Mouse (Mus musculus): ENCODE data around the gene Thbd.
A peak's percentile ranks its signal among the peaks of the same experiment; 100 is the strongest.

The Thbd gene

DNA sequence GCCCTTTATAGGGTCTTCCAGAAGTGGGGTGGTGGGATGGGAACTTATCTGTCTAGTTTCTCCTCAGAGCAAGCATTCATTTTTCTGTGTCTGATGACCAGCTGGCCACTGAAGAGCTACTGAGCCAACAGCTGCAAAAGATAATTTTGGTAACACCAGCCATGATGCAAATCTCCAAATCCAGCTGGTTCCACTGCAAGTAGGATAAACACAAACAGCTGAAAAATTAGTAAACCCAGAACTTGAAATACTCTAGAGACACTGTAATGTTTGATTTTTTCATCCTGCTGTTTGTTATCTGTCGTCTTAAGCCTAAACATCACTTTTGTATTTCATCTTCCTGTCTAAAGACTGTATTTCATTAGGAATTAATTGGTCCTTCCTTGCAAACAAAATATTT, 13.7 kb upstream of the Thbd start:
- no peak for DNase-seq (ENCODE audit: low spot score)

DNA sequence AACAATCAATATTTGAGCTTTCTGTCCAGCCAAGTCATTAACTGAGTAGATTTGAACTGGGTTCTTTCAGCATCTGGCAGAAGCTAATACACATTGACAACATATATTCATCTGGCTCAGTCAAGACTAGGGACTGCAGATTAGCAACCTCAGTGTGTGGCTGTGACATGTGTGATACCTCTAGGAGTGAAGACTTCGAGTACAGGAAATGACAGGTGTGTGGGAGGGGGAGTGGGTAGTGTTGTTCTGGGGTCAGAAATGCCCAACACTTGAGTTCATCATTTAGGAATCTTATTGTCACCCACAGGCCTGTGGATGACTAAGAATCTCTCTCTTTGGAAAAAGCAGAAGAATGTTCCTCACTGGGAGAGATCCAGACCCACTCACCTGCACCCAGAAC, 13.1 kb upstream of the Thbd start:
- DNase-seq (ENCODE audit: low spot score): no peak

DNA sequence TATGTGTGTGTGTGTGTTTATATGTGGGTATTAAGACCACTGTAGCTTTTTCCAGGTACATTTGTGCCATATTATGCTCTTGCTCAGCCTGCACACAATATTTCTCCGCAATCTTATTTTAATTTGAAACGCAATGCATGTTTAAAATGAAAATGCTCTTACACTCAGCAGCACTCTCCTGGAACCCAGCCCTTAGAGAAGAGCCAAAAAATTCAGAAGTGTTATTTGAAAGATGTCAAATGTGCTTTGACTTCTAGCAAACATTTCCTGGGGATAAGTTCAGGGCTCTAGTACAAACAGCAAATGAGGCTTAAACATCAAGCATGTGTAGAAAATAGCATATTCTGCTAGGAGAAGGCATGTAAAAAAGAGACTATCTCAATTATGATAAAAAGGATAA, 11.8 kb upstream of the Thbd start:
- no peak for DNase-seq (ENCODE audit: low spot score)

DNA sequence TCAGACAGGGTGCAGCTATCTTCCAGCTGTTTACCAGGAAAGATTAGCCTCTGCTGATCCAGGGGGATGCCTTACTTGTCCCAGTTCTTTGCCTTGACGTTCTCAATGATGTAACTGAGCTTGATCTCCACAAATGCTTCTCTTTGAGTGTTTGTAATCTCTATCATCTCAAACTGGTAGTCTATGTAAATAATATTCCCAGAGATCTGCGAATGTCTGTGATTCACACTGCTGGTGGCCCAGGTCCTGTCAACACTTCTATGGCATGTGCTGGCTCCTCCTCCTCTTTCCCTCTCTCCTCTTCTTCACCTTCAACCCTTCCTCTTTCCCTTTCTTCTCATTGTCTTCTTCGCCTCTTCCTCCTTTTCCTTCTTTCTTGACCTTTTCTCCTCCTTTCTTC, 11.2 kb upstream of the Thbd start:
- DNase-seq (ENCODE audit: low spot score): no peak

GRCm38 (mm10) chr2:148409821-148410220, 1.8 kb upstream of the Thbd start:
- no peak for DNase-seq (ENCODE audit: low spot score)

GRCm38 (mm10) chr2:148409141-148409540, 1.2 kb upstream of the Thbd start:
- peak; percentile 78 for DNase-seq (ENCODE audit: low spot score)

DNA sequence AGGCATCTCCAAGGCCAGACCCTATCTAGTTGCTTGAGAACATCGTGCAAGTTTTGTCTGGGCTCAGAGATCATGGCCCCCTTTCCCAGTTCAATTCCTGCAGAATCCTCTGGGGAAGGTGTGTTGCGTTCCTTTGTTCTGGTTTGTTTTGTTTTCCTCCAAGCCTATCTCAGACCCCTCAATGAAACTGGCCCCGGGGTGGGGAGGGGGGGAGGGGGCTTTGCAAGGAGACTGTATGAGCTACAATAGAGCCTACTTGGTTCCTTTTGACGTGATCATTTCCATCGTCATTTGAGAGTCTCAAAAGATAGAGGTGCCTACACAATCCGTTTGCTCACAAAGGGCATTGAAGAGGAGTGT, 753 bp upstream of the Thbd start:
- no peak for DNase-seq (ENCODE audit: low spot score)

- DNase-seq (ENCODE audit: low spot score): peak; percentile 44
Observed at GRCm38 (mm10) chr2:148406971-148407869, 768 bp downstream of the Thbd start.

DNA sequence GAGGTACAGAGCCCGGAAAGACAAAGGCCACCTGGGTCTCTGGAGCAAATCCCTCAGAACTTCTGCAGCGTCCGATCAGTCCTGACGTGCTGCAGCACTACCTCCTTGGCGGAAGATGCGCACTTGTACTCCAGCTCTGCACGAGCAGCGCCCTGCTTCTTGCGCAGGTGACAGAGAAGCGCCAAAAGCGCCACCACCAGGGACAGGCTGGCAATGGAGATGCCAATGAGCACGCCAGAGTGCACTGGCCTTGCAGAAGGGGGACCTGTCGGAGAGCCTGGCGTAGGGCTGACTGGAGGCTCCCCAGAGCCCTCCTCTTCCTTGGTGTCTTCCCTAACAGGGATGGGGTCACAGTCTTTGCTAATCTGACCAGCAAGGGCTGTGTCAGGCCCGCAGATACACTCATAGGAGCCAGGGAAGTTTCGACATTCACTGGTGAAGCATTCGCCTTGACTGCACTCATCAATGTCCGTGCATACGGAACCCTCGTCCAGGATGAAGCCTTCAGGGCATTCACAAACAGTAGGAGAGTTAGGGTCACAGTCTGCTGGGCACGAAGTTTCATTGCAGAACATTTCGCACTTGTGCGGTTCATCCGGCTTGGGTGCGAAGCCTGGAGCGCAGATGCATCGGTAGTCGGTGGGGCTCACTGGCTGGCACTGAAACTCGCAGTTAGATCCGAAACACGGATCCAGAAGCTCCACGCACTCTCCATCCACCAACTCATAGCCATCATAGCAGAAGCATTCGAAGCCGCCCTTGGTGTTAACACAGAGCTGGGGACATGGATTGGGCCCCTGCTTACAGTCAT, 1.6 kb downstream of the Thbd start:
- no peak for DNase-seq (ENCODE audit: low spot score)

GRCm38 (mm10) chr2:148404906-148405305, 3.1 kb downstream of the Thbd start:
- DNase-seq (ENCODE audit: low spot score): no peak

DNA sequence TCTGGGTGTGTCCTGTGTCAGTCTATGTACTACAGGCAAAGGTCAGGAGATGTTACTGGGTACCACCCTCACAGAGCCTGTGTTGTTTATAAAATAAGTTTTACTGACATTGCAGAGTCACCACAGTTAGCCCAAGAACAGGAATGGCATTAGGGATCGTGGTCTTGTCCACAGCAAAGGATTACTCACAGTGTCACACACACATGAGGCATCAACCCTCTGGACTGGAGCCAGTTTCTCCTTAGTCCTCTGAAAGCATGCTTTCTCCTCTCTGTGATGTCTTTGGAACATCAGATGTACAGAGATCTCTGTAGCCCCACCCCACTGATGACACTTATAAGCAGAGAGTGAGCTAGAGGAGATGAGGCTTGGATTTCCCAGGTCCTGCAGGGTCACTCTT, 5.8 kb downstream of the Thbd start:
- no peak for DNase-seq (ENCODE audit: low spot score)

- DNase-seq (ENCODE audit: low spot score): no peak
Observed at GRCm38 (mm10) chr2:148398901-148399685, 8.9 kb downstream of the Thbd start.

- DNase-seq (ENCODE audit: low spot score): no peak
Observed at GRCm38 (mm10) chr2:148397784-148398100, 10.2 kb downstream of the Thbd start.

GRCm38 (mm10) chr2:148397015-148397783, 10.8 kb downstream of the Thbd start:
- no peak for DNase-seq (ENCODE audit: low spot score)

- DNase-seq (ENCODE audit: low spot score): no peak
Observed at GRCm38 (mm10) chr2:148396209-148396608, 11.8 kb downstream of the Thbd start.

DNA sequence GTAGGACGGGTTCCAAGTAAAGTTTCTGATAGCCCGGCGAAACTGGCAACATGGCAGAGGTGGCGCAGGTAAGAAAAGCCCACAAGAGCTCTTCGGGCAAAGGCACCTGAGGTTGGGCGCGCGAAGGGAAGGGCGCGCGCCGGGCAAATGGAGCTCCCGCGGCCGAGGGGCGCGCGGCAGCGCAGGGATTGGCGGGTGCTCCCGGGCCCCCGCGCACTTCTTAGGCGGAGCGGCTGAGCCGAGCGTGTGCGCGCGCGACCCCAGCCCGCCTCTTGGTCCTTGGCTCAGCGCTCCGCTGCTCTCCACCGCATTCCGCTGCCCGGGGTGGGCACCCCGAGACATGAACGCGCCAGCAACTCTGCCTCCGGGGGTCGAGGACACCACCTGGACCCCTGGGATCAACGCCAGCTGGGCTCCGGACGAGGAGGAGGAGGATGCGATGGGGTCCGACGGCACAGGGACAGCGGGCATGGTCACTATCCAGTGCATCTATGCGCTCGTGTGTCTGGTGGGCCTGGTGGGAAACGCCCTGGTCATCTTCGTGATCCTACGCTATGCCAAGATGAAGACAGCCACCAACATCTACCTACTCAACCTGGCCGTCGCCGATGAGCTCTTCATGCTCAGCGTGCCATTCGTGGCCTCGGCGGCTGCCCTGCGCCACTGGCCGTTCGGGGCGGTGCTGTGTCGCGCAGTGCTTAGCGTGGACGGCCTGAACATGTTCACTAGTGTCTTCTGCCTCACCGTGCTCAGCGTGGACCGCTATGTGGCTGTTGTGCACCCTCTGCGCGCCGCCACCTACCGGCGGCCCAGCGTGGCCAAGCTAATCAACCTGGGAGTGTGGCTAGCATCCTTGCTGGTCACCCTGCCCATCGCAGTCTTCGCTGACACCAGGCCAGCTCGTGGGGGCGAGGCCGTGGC, 12.6 kb downstream of the Thbd start, which contains the start of gene Sstr4:
Sstr4 (plus strand) TSS at position 214 of the 921 bp plus-strand sequence.
- DNase-seq (ENCODE audit: low spot score): peak; percentile 26

GRCm38 (mm10) chr2:148393846-148394245, 14.1 kb downstream of the Thbd start:
- DNase-seq (ENCODE audit: low spot score): no peak

- DNase-seq (ENCODE audit: low spot score): no peak
Observed at GRCm38 (mm10) chr2:148393149-148393548, 14.8 kb downstream of the Thbd start.

DNA sequence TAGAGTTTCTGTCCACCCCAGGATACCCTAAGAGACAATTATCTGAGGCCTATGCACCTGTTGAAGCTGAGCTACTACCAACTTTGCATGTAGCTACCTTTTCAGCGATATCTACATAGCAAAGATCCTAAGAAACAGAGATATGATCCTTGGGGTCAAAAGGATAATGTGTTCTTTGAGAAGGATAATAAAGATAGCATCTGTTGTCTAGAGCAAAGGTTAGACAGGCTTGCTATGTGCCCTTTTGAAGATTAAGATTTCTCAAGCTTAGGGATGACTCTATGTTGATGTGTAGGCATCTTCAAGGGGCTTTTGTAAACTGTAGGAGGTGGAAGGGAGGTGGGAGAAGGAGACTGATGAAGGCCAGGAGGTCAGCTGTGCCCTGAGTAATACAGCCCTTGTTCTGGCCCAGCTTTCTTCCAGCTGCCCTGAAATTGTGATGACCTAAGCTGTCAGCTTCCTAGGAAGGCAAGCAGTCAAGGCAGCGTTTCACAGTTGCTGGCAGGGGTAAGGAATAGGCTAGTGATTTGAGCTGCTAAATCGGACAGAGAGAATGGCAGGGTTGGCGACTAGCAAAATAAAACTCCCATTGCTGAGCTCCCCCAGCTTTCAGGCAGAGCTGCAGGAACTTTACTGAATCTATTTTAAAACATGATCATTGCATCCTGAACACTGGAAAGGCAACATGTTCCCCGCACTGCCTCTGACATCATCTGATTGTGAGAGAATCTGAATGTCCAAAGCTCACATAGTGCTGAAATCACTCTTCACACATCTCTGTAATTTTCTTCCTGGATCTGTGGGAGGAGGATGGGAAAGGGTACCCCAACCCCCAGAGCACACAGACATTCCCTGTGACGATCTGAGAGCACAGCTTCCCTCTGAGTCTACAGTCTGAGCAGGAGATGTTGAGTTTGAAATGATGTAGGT, 20.1 kb downstream of the Thbd start:
- DNase-seq (ENCODE audit: low spot score): no peak

- no peak for DNase-seq (ENCODE audit: low spot score)
Observed at GRCm38 (mm10) chr2:148386927-148387326, 21.1 kb downstream of the Thbd start.

Data from urinary bladder, postnatal 25 days (tissue).